Mouse (Mus musculus) right cerebral cortex, postnatal 14 days (tissue): ENCODE measurements around the gene Pde4d.

ENCODE experiments used
- DNase-seq: peaks from one replicate; pipeline ENCODE4 v3.0.0; 2022

Pde4d gene

GRCm38 (mm10) chr13:109260220-109260795 is 810.6 kb downstream of the Pde4d start:
- DNase-seq: peak; percentile 31

- no peak for DNase-seq
Observed at GRCm38 (mm10) chr13:109260796-109261516, 811.2 kb downstream of the Pde4d start.

- DNase-seq: no peak
Observed at GRCm38 (mm10) chr13:109261642-109262220, 812.0 kb downstream of the Pde4d start.

DNA sequence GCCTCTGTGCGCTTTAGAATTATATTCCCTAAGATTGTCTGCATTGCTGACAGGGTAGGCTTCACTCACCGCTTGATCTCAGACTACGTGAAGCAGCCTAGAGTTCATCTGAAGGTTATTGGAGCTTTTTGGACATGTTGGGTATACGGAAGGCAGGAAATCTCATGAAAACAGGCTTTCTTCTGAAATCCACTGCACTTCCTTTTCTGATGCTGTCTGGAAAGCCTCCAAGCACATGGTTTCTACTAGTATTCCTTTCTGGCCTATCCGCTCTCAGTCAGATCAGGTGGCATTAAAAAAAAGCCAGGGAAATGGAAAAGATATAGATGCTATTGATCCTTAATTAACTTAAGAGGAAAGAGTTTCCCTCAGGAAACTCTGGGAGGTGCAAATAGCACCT is 812.8 kb downstream of the Pde4d start:
- DNase-seq: no peak

DNA sequence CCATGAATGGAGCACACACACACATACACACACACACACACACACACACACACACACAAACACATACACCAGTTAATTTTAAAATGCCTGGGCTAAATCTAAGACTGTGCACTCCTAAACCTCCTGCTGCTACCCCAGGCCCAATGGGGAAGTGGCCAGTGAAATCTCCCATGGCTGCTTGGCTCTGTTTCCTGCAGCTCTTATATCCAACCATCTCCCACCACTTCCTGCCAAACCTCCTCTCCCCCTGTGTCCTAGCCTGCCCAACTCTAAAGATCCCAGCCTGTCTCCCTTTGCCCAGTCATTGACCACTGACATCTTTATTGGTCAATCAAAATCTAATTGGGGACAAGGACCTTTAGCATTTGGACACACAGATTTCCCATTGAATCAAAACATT is 814.1 kb downstream of the Pde4d start:
- no peak for DNase-seq

DNA sequence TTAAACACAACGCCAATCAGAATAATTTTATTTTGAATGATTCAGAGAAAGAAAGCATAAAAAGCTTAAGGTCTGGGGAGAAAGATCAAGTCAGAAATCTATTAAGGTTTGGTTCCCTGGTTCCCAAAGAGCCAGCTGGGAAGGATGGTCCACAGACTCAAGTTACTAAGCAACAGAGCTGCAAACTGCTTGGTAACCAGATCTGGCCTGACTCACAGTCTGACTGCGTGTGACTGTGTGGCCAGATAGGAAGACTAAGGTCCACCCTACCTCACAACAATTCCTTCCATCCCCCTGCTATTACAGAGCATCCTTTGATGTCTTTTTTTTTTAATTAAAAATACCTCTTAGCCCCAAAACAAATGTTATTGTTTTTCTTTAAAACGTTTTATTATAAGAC is 818.5 kb downstream of the Pde4d start:
- DNase-seq: no peak

DNA sequence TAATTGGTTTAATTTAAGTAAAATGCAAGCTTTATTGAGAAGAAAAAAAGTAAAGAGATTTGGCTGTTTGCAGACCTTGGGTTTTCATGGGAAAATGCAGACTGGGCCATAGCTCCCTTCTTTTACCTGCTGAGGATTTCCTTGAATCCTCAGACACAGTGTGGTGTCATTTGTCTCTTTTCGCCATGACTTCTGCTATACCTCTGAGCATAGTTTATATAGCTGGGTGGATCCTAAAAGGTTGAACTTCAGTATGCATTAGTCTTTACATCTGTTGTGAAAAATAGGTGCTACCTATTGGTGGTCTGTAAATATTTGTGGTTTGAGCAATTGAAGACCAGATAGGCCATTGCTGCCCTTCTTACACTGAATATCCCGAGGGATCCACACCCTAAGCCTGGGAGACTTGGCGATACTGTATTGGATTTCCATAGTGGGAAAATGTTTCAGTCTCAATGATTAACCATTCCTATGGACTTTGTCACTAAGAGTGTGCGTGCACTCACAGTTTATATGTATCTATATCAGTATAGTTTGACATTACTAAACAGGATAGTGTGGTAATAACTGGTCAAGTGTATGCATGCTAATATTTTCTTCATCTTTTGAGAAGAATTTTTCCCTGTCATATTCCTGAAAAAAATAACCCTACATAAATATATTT is 819.0 kb downstream of the Pde4d start:
- DNase-seq: no peak

DNA sequence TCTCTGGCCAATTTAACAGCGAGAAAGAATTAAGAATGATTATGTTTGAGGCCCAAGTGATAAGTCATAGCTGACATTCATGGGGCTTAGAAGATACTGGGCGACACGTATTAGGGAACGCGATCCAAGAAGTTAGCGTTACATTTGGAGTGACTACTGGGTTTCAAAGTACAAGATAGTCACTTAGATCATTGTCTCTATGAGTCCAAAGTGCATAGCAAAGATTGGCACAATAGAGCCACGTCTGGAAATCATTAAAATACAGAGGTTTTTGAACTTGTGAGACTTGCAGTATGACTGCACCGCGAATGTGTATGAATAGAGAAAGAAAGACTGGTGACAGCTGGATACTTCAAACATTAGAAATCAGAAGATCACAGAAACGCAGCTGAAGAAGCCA is 825.1 kb downstream of the Pde4d start:
- DNase-seq: no peak

- DNase-seq: no peak
Observed at GRCm38 (mm10) chr13:109277792-109278191, 828.0 kb downstream of the Pde4d start.

DNA sequence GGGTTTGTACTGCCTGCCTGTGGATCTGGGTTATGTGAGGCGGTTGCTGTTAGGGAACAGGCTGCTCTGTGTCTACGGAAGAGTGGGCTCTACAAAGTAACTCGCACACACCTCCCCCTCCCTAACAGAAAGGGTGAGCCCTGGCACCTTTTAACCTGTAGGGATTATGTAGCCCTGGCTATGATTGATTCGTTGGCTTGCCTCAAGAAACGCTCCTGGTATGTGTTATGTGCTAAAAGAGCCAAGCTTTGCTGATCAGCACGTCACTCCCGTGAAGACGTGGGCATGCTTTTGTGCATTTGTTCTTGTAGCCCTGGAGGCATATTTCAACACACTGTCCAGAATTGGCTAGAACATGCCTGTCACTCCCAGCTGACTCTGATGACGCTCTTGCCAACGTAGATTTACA is 828.8 kb downstream of the Pde4d start:
- DNase-seq: no peak

- no peak for DNase-seq
Observed at GRCm38 (mm10) chr13:109279211-109279610, 829.5 kb downstream of the Pde4d start.

DNA sequence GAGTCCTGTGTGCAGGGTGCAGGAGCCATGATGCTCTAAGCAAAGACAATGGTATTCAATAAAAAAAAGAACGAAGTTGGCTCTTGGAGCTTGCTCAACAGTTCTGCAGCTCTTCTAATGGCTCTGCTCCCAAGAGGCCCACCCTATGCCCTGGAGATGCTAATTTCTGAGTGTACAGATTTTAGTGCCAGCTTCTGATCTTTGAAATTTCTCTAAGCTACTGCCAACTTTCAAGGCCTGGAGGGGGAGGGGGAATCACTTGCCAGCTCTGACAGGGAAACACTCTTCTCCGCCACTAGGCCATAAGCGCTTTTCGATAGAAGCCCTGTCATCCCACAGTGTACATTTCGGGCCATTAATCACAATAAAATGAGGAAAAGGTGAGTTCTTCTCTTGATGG is 830.7 kb downstream of the Pde4d start:
- DNase-seq: peak; percentile 7

- no peak for DNase-seq
Observed at GRCm38 (mm10) chr13:109287465-109287864, 837.7 kb downstream of the Pde4d start.

DNA sequence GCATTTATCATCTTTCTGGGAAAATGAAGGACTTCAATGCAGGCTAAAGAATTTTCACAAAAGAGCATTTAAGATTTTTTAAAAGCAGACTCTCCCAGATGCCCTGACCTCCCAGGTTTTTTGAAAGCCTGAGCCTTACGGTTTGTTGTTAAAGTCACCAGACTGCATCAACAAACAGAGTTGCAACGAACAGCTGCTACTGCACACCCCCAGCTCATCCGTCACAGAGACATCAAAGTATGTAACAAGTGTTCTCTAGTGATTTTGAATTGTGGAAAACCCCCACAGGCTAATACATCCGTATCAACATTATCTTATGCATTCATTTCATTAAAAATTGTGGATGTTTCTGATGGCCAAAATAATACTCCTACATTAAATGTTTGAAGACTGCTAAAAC is 841.2 kb downstream of the Pde4d start:
- no peak for DNase-seq

GRCm38 (mm10) chr13:109293011-109293410 is 843.3 kb downstream of the Pde4d start:
- DNase-seq: no peak

DNA sequence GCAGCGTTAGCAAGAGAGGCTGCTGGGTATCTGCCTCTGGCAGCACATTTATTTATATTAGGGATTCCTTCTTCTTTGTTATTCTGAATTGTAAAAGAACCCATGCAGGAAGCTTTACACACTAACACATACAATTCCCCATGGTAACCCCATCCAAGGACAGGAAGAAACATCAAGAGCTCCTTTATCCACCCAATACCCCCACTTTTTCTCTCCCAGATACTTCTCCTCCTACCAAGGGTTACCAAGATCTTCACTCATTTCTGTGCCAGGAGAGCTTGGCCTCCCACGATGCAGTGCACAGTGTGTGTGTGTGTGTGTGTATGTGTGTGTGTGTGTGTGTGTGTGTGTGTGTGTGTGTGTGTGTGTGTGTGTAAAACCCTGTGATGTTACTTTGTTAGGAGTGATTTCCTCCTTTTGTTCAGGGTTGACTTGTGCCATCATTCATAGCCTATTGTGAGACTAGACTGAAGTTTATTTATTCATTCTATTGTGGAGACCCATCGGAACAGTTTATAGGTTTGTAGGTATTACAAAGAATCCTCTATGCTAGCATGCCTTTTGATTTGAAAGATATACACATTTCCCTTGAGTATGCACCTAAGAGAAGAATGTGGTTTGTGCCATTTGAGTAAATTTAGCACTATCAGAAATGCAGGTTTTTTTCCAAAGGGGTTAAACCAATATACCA is 846.7 kb downstream of the Pde4d start:
- DNase-seq: no peak

GRCm38 (mm10) chr13:109298852-109299251 is 849.1 kb downstream of the Pde4d start:
- no peak for DNase-seq

- no peak for DNase-seq
Observed at GRCm38 (mm10) chr13:109299511-109300250, 849.9 kb downstream of the Pde4d start.

DNA sequence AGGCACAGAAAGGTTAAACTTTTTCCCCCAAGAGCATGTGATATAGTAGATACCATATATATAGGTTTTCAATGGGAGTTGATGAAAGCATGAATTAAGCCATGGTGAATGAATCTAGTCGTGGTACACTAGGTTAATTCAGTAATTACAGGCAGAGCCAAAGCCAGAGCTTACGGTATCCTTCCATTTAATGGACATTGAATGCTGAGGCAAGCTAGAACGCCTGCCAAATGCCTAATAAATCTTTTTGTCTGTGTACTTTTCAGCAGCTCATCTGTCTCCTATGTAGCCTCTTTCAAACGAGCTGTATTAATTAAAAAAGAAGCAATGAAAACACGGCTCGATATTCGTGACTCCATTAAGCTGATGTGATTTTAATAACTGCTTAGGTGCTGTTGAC is 862.8 kb downstream of the Pde4d start:
- DNase-seq: no peak

- no peak for DNase-seq
Observed at GRCm38 (mm10) chr13:109315608-109316007, 865.9 kb downstream of the Pde4d start.

DNA sequence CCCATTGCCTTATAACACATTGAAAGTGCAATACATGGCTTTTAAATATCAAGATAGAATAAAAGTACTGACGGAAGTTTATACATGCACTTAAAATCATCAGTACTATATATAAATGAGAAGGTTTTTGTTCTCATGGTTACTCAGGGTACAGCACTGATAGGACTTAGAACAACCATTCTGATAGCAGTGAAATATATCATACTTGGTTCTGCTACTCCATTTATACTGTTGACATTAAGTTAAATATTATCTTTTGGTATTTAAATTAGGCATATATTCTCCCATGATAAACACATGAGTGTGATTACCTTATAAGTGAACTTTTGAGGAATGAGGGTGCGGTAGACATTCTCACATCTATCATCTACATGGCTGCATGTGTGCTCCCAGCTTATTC is 867.9 kb downstream of the Pde4d start:
- DNase-seq: no peak

DNA sequence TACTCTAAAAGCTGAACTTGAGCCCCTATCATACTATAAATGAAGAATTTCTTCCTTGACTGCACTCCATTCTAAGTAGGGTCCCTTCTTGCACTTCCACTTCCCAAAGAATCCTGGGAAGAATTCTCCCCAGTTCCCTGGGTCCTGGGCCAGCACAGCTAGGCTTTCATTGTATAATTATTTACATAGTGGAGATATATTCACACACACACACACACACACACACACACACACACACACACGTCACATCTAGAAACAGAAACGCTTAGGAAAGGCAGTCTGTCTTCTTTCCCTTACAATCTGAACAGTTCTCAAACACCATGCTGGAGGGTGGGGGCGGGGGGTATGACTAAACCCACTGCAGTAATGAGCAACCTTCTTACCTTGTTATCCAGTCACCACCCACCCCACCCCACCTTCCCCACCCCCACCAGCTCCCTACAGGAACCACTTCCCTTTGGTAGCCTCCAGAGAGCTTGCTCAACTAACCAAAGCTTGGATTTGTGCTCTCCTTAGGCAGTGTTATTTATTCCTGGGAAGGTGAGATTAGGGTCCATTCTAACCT is 868.8 kb downstream of the Pde4d start:
- no peak for DNase-seq
